Mouse (Mus musculus): ENCODE data around the gene Rcc2.

The Rcc2 gene

GRCm38 (mm10) chr4:140765936-140766335 is 65.6 kb downstream of the Rcc2 start:
- no peak for DNase-seq

- DNase-seq: no peak
Observed at GRCm38 (mm10) chr4:140768973-140769372, 68.6 kb downstream of the Rcc2 start.

GRCm38 (mm10) chr4:140770433-140770832 is 70.1 kb downstream of the Rcc2 start:
- no peak for DNase-seq

GRCm38 (mm10) chr4:140771091-140771490 is 70.8 kb downstream of the Rcc2 start:
- DNase-seq: no peak
